Mouse (Mus musculus): ENCODE measurements around the gene Galnt10. TPM values are rescaled to one million over a fixed set of nuclear protein-coding genes. Genes with fewer than 3 reads are reported as not detected.

Galnt10 gene
- total RNA-seq, 2 experiments from 2014 or later, result 12.2 to 13.0 TPM

DNA sequence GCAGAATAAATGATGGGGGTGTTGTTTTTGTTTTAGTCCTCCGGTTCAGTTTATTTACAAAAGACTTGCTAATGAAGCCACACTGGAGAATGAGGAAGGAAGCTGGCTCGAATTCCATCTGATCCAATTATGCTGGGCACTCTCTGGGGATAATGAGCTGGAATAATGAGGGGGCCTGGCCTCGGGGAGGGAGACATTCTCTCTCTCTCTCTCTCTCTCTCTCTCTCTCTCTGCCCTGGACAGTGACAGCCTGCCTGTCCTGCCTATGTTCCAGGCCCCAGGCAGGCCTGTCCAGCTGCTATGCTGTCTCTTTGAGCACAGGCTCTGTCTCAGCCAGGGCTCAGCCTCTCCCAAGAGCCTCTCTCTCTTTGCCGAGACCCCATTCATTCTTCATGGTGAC lies 128.7 kb downstream of the Galnt10 start:
- intact Hi-C loops (cut with DNase I), result no loop called here
- no peak for DNase-seq

DNA sequence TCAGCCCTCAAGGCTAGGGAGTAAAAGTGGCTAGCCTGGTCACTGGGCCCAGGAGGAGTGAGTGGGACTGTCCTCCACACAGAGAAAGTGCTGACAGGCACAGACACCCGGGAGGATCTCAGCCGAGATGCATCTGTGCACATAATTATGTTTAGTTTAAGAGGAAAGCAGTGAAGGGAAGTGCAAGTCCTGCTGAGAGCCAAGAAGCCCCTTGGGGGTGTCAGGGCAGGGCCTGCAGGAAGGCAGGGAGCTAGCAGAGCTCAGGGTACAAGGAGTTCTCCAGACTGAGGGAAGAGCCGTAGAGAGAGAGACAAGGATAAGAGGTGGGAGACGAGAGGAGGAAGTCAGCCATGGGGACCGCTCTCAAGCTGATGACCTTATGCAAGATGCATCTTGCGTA lies 130.6 kb downstream of the Galnt10 start:
- intact Hi-C loops (cut with DNase I), result no loop called here
- DNase-seq, result no peak

DNA sequence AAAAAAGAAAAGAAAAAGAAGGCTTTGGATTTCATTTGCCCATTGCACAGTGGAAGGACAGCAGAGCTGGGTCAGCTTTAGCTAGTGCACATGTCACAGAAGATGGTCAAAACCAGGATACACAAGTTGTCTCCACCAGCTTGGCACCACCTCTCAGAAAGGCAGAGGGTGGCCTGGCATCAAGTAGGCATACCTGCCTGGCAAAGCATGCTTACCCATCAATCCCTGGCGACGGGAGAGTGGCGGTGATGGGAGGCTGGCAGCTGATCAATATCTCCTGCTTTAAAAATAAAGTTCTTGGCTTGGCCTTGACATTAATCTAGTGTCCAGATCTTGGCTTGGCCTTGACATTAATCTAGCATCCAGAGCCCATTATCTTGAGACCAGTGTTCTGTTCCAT lies 131.3 kb downstream of the Galnt10 start:
- DNase-seq, result no peak
- intact Hi-C loops (cut with DNase I), result no loop called here

DNA sequence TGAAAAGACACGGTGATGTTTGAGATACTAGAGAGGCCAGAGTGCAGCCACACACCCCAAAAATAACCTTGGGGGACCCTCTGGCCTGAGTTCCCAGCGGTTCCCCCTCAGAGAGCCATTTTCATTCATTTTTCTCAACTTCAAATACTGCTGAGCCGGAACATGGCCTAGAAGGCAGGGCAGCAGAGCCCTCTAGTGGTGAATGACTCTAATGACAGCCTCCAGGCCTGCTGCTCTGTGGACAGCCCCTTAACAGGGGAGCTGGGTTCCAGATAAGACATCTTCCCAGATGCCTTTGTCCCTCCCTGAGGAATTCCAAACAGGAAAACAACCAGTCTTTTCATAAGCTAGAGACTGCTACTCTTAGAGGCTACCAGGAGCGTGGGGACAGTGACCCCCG lies 133.1 kb downstream of the Galnt10 start:
- DNase-seq, result peak; percentile 57 to 69
- intact Hi-C loops (cut with DNase I), result loop anchor here (1.0 kb wide), 3 partner anchors 161 to 304 kb away; no protein-coding TSS in a partner anchor

DNA sequence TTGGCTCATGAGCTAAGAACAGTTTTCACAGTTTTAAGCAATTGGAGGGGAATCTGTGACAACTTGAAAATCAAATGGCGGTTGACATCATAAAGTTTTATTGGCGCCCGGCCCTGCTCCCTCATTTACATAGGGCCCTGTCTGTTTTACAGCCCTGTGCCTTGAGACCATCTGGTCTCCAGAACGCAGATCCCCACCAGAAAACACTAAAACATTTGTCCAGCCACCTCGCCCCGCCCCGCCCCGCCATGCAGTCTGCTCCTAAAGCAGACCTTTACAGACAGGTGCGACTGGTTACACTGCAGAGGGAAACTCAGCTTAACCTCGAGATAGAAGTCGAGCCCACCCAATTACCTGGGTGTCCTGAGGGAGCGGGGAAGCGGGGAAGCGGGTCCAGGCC lies 134.6 kb downstream of the Galnt10 start:
- intact Hi-C loops (cut with DNase I), result no loop called here
- DNase-seq, result no peak

DNA sequence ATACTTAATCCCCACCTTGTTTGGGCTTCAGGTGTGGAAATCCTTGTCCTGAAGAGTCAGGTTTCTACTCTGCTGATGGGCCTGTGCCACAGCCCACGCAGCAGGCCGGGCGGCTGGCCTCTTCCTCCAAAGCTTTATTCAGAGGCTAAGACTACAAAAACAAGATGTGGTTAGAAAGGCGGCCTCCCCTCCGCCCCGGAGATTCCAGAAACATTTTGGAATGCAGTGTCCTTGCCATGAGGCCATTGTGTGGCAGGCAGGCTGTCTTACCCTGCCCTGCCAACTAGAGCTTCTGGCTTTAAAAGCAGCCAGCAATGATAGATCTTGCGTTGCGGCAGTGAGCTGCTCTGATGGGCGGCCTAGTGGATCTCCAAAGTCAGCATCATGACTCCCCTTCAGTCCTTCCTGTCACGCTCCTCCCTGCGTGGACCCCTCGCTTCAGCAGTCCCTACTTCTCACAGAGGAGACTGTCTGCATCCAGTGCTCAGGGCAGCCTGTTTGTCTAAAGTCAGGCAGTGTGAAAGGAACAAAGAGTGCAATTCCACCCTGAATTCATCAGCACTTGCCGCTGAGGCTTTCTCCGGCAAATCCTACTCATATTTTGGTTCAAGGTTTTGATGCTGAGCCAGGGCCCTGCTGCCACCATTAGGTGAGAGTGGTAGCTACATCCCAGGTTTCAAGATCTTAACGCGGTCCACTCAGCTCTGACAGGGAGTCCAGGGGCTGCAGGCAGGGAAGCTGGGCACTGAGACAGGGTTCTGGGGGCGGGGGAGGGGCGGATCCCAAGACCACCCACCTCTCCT lies 141.6 kb downstream of the Galnt10 start:
- intact Hi-C loops (cut with DNase I), result no loop called here
- DNase-seq, result peak; percentile 30 to 57

DNA sequence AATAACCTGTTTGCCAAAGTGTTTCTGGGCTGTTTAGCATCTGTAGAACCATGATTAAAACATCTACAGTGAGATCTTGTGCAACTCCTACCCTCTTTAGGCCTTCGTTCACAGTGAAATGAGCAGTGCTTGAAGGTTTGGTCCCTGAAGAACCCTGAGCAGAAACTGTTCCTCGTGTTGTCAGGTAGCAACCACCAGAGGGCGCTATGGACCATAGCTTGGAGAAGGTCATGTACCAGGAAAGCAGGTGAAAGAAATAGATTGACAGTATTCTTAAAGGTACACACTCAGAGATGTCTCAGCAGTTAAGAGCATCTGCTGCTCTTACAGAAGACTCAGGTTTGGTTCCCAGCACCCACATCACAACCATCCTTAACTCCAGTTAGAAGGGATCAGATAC lies 142.7 kb downstream of the Galnt10 start:
- peak; percentile 36 to 61 for DNase-seq
- intact Hi-C loops (cut with DNase I), result loop anchor here (1.0 to 2.0 kb wide), 2 partner anchors 139 to 146 kb away; no protein-coding TSS in a partner anchor

DNA sequence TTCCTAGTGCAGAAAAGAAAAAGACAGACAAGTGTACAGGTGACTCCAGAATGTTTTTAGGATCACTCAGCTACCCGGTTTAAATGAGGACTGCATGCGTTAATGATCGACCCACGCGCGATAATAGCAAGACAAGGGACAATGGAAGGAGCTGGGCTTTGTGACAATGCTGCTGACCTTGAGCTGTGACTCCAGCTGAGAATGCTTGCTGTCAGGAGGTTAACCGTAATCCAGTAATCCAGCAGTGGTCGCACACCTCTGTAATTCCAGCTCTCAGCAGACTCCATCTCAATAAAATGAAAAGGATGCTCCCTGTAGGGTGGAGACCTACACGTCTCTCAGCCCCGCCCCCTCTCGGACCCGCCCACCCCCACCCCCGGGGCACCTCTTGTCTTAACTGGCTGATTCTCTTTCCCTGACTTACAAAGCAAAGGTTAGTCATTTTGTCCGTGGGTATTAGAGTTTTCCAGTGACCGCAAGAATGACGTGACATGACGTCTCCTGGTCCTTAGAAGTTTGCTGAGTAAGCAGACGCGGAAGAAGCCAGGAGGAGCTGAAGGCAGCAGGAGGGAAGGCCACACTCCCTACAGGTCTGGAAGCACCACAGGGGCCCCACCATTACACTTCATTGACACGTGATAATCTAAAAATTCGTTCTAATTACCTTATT lies 145.8 kb downstream of the Galnt10 start:
- no peak for DNase-seq
- intact Hi-C loops (cut with DNase I), result no loop called here

DNA sequence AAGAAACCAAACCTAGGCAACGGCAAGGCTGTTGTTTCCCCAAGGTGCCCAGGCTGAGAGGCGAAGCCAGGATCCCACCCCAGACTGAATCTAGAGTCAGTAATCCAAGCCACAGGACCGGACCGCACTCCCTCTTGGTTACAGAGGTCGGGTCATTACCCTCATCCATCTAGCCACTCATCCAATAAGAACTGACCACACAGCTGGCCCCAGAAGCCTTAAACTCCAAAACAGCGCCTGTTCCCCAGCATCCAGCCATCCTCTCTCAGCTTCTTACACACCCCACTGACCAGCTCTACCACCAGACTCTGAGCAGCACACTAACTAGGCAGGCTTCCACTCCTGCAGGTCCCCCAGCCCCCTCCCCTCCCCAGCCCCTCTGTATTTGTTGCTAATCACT lies 149.8 kb downstream of the Galnt10 start:
- intact Hi-C loops (cut with DNase I), result no loop called here

DNA sequence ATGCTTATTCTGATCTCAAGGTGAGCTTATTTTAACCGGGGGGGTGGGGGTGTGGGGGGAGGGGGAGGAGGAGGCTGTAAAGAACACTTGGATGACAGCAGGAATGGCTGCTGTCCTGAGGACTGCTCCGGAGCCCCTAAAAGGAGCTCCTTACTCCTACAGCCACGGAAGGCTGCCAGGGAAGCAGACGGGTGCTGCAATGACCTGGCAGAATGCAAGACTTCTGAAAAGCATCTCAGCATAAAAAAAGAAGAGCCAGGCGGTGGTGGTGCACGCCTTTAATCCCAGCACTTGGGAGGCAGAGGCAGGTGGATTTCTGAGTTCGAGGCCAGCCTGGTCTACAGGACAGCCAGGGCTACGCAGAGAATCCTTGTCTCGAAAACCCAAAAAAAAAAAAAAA lies 152.6 kb downstream of the Galnt10 start:
- DNase-seq, result no peak
- intact Hi-C loops (cut with DNase I), result no loop called here

More for the DNA sequence above, 149.8 kb downstream of the Galnt10 start:
- no peak for DNase-seq

DNA sequence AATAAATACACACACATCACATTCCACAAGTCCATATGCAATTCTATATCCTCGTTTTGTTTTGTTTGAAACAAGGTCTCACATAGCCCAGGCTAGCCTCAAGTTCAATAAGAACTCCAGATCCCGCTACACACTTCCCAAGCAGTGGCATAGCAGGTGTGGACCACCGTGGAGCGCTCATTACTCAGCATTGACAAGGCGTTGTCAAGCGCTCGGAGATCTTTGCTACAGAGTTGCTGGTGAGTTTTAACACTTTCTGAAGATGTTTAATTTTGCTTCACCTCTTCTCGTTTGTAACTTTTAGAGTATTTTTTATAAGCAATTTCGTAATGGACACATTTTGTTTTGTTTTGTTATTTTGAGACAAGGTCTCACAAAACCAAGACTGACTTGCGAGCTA lies 154.2 kb downstream of the Galnt10 start:
- intact Hi-C loops (cut with DNase I), result no loop called here
- no peak for DNase-seq

DNA sequence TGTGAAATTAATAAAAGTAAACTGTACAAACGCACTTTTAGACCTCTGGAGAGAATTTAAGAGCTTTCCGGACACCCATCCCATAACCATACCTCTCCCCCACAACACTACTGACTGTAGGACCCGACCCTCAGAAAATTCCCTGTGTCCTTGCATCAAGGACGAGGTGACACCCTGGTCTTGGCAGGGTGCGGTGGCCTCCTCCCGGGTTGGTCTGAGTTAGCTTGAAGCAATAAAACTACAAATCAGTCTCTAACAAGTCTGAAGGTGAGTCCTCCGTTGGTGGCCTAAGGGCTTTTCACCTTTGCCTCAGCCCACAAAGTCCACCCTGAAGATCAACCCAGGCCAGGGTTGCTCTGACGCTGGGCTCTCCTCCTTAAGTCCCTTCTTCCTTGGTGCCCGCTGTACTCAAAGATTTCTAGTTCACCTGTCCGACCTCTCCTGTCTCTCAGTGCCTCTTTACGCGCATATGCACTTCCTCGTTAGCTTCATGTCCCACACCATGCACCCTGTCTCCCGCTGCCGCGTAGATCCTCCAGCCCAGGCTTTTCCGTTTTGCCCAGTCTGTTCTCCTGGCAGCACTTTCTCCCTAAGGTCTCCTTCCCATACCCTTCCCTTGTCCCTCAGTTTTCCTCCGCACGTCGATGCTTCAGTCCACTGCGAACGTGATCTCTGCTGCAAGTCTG lies 155.2 kb downstream of the Galnt10 start:
- no peak for DNase-seq
- intact Hi-C loops (cut with DNase I), result no loop called here

DNA sequence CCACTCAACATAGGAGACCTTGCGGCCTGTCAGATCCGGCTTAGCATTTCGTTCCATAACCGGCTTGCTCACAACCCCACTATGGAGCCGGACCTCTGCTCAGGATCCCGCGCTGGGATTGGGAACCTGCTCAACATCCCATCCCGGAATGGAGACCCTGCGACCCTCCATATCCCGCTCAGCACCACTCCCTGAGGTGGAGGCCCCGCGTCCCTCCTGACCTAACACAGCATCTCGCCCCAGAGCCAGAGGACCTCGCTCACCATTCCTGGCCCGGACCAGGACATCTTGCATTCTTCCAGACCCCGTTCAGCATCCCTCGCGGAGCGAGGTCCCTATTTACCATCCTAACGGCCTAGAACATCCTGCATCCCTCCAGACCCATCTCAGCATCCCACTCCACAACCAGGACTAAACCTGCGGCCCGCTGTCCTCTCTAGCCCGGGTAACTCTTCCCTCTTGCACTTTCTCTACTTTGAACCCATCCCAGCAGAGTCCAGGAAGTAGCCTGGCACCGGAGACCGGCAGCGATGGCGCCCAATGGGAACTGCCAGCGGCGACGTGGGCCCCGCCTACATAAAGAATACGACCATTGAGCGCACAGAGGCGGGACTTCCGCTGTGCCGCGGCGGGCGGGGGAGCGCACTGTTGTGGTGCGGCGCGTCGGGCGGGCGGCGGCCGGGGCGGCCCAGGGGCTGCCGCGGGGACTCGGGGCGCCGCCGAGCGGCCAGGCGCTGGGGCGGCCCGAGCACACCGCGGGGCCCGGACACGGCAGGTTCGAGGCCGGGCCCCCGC lies 155.9 kb downstream of the Galnt10 start, which contains the start of gene Sap30l:
TSS of gene Sap30l (plus strand) at position 667 of the 795 bp plus-strand sequence.
- intact Hi-C loops (cut with DNase I), result no loop called here
- peak; percentile 98 for DNase-seq

DNA sequence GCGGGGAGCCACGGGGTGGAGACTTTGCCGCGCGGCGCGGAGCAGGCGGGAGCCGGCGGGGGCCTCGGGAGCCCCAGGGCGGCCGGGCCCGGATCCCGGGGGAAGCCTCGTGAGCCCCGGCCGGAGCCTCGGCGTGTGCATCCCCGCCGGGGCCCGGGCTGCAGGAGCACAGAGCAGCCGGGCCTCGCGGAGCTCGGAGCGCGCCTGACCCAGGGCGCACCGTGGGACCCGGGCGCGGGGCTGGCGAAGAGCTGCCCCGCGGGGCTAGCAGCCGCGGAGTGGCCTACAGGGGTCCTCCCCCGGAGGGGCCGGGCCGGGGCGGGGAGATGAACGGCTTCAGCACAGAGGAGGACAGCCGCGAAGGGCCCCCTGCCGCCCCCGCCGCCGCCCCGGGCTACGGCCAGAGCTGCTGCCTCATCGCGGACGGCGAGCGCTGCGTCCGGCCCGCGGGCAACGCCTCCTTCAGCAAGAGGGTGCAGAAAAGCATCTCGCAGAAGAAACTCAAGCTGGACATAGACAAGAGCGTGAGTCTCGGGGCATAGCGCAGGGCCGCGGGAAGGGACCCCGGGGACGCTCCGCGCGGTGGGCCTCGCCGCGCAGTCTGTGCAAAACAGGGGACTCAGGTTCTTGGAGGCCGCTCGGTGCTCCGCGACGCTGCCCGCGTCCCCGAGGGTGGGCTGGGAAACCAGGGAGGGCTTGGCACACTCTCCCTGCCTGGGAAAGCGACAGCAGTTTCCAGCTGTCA lies 156.7 kb downstream of the Galnt10 start:
- intact Hi-C loops (cut with DNase I), result no loop called here

DNA sequence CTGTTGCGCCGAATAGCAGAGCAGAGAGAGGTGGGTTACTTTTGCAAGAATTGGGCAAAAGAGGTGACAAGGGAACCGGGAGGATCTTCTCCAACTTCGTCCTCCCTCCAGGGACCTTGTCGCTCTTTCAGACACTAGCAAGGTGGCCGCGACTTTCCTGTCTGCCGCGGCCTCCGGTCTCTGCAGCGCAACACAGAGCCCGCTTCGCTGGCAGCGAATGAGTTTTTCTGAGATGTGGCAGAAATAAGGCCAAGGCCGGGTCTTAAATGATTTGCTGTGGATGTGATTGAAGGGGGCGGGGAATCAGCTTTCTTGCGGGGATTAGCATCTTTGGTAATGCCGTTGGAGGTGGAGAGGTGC lies 157.2 kb downstream of the Galnt10 start:
- intact Hi-C loops (cut with DNase I), result no loop called here

More for the DNA sequence above, 156.7 kb downstream of the Galnt10 start:
- DNase-seq, result peak; percentile 74 to 81

DNA sequence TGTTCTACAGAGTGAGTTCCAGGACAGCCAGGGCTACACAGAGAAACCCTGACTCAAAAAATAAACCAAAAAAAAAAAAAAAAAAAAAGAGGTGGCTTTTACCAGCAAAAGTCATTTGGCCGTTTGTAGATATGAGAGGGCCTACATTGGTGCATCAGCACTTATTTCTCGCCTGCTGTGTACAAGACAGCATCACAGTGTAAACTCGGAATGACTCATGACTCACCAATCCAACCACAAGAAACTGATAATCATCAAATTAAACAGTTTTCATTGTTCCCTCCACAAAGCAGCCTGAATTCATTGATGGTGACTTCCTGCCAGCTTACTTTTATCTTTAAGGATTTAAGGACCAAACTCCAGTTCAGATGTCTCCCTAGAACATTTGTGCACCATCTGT lies 159.8 kb downstream of the Galnt10 start:
- intact Hi-C loops (cut with DNase I), result no loop called here
- DNase-seq, result no peak

More for the DNA sequence above, 157.2 kb downstream of the Galnt10 start:
- peak in 1 of 2 experiments; percentile 66 for DNase-seq

DNA sequence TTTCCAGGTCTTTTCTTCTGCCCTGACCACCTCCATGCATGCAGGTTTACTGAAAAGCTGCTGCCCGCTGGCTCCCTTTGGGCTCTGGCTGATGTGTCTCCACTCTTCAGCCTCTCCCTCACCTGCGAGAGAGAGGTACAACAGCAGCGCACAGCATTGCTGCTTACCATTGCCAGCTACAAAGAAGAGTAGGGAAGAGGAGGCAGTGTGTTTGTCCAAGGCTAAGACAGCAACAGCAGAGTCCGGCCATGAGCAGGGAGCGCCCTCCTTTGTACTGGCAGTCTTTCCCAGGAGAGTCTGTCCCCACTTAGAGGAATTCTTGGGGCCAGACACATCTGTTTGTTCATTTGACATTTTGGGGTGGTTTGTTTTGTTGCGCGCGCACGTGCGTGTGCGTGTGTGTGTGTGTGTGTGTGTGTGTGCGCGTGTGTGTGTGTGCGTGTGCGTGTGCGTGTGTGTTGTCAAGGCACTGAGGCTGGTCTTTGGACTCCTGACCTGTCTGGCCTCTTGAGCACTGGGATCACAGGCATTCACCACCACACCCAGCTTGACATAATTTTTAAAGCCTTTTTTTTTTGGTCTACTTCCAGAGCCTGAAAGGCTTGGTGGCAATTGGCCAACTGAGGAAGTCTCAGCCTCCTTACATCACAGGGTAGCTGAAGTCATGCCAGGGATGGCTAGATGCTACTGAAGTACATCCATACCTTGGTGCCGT lies 163.9 kb downstream of the Galnt10 start:
- intact Hi-C loops (cut with DNase I), result no loop called here
- DNase-seq, result no peak

DNA sequence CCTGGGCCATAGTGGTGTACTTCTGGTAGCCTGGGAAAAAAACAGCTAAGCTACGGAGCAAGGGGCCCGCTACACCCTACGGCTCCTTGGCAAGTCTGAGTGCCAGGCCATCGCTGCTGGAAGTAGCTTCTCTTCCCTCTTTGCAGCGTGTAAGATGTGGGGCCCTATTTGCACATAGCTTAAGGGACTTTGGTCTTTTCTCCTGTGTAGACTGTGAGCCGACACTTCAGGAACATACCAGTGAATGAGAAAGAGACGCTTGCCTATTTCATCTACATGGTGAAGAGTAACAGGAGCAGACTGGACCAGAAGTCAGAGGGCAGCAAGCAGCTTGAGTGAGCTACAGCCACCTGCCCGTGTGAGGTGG lies 164.5 kb downstream of the Galnt10 start:
- intact Hi-C loops (cut with DNase I), result loop anchor here (10.0 kb wide), 1 partner anchor 255 kb away; no protein-coding TSS in a partner anchor
- DNase-seq, result no peak

DNA sequence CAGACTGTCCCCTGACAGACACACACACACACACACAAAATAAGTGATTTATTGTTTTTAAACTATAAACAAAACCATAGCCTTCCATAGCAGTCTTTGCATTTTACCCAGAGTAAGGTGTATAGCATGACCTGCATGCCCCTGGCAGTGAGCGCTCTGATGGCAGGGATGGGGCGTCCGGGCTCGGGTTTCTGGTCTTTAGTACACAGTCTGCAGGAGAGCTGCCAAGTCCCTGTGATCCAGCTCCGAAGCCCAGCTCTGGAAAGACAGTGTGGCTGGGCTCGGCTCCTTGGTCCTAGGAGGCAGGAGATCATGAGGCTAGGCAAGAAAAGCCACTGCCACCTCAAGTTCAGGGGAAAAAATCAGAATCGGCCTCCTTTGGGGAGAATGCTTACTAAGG lies 165.8 kb downstream of the Galnt10 start:
- no peak for DNase-seq
- intact Hi-C loops (cut with DNase I), result loop anchor here (10.0 kb wide), 1 partner anchor 254 kb away; no protein-coding TSS in a partner anchor

Data from heart, postnatal 10 days (tissue).